Mouse (Mus musculus): ENCODE data around the gene Slc7a7.
"Not testable (repeated sequence)": the region's sequence is repeated elsewhere in the genome, so short reads cannot be mapped to it uniquely, and the experiment has no call there.

GRCm38 (mm10) chr14:54341807-54342206, 75.8 kb downstream of the Slc7a7 start:
- TF ChIP-seq CHD2 (IDR thresholded peaks at IDR 0.05; ENCODE audit: low read depth, low read length); HCFC1 (IDR thresholded peaks at IDR 0.05; ENCODE audit: borderline replicate concordance, insufficient read depth, low read length): not testable (repeated sequence)
